Mouse (Mus musculus) midbrain, postnatal 0 days (tissue): ENCODE measurements around the gene Cabin1. TPM values are rescaled to one million over a fixed set of nuclear protein-coding genes. Genes with fewer than 3 reads are reported as not detected.
A peak's percentile ranks its signal among the peaks of the same experiment; 100 is the strongest.

Experiments
- ATAC-seq: fragments of 200-750 bp; cut with Nextera tagmentation; 2 replicates; pipeline ENCODE4 v1.8.0; 2017; ENCODE audit warnings: moderate number of reproducible peaks, mild to moderate bottlenecking, moderate TSS enrichment, moderate library complexity; ENCODE audit not compliant: low FRiP score
- DNase-seq: peaks from one replicate; pipeline ENCODE4 v3.0.0-alpha.2; 2015; ENCODE audit warnings: low spot score
- H3K27ac ChIP-seq: fragments of 300-500 bp; sonication (generic); 2 replicates; pipeline ENCODE4 v1.5.1; 2014; ENCODE audit warnings: low read depth, mild to moderate bottlenecking, low read length, mixed read lengths
- H3K27me3 ChIP-seq: fragments of 300-500 bp; sonication (generic); 2 replicates; pipeline ENCODE4 v1.6.1; 2014; ENCODE audit warnings: low read length, control low read depth, mixed read lengths; ENCODE audit not compliant: insufficient read depth
- H3K36me3 ChIP-seq: fragments of 300-500 bp; sonication (generic); 2 replicates; pipeline ENCODE4 v1.6.1; 2014; ENCODE audit warnings: low read length, control low read depth, mixed read lengths; ENCODE audit not compliant: insufficient read depth
- H3K4me1 ChIP-seq: fragments of 300-500 bp; sonication (generic); 2 replicates; pipeline ENCODE4 v1.6.1; 2014; ENCODE audit warnings: mild to moderate bottlenecking, control low read depth, antibody characterized with exemption, low read length, mixed read lengths; ENCODE audit not compliant: insufficient read depth
- H3K4me2 ChIP-seq: fragments of 300-500 bp; sonication (generic); 2 replicates; pipeline ENCODE4 v1.6.1; 2014; ENCODE audit warnings: low read depth, mild to moderate bottlenecking, low read length, mixed read lengths; ENCODE audit not compliant: poor library complexity, severe bottlenecking
- H3K4me3 ChIP-seq: fragments of 300-500 bp; sonication (generic); 2 replicates; pipeline ENCODE4 v1.5.1; 2014; ENCODE audit warnings: low read depth, mild to moderate bottlenecking, low read length, moderate library complexity
- H3K9ac ChIP-seq: fragments of 300-500 bp; sonication (generic); replicated peaks from 2 replicates; pipeline ENCODE4 v1.6.1; 2014; ENCODE audit warnings: mild to moderate bottlenecking, low read length, moderate library complexity, mixed read lengths; ENCODE audit not compliant: poor library complexity, severe bottlenecking
- H3K9me3 ChIP-seq: fragments of 300-500 bp; sonication (generic); 2 replicates; pipeline ENCODE4 v1.6.1; 2016; ENCODE audit warnings: low read length, control low read depth
- CTCF ChIP-seq: IDR thresholded peaks from 2 replicates; pipeline ENCODE4 v1.5.1; 2016; ENCODE audit warnings: antibody characterized with exemption, mild to moderate bottlenecking
- WGBS: fragments of 180-500 bp; shearing (Covaris S2); extraction: QIAGEN DNeasy Blood & Tissue Kit; methylation state at CpG from one replicate; pipeline ENCODE4 v1.1.7; 2014; 5-methylcytosine and 5-hydroxymethylcytosine counted together
- polyA plus RNA-seq: library from polyadenylated mRNA; unstranded; fragments of >200 nt; fragmentation: Nextera tagmentation; extraction: Ambion mirVana; gene quantifications from 2 replicates; pipeline ENCODE4 v1.2.1, GENCODE M21; 2015
- total RNA-seq: library from RNA; depleted of rRNA; stranded (reverse); fragments of >200 nt; gene quantifications from 2 replicates; pipeline ENCODE4 v1.2.3, GENCODE M21; 2014

The Cabin1 gene
- total and polyA plus RNA-seq, 2 experiments from 2014 or later: 31.6 to 93.3 TPM

DNA sequence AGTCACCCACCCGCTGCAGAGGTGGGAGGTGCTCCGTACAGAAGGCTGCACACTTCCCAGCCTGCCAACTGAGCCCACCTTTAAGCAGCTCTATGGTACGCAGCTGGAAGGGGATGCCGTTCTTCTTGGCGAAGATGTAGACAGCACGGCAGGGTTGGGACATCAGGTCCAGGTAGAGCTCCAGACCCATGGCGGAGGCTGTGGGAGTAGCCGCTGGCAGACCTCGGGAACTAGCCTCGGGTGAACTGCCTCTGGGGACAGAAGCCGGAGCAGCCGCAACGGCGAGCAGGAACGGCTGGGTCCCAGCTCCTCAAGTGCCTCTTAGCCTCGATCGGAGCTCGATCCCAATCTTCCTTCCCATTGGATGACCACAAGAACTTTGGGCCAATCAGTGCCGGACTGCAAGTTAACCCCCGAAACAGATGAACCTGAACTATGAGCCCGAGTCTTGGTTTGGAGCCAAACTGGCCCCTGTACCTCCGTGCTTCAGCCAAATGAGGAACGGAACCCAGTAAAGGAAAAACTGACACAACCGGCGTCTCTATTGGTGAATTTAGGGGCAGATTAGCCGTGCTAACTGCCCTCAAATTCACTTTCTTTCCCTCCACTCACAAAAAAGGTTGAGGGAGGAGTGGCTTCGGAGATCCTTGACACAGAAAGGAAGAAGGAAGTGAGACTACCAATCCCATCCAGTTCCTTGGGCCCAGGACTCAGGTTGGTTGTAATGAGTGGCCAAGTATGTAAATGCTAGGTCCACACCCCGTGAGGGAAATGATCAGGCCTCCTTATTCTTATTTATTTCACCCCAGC is 16.8 kb upstream of the Cabin1 start, which contains the start of the genes Gm20441 and Gstt3:
Gm20441 (minus strand) TSS at position 186 of the 810 bp plus-strand sequence.
Gstt3 (minus strand) TSS at position 646 of the 810 bp plus-strand sequence.
- TF ChIP-seq CTCF: no peak
- Histone ChIP-seq H3K27ac (no peak within 1 kb of the TSS), H3K9me3 (no peaks in the 10 kb centered on the region), H3K4me2 (peak within 1 kb of the TSS; percentile 70), H3K36me3 (no peaks in the 10 kb centered on the region), H3K27me3 (peaks cover 35% of the 10 kb centered on the region), H3K4me1 (no peaks in the 10 kb centered on the region), H3K4me3 (peak within 1 kb of the TSS; percentile 39), H3K9ac (0 out of 2 replicates have a peak within 1 kb of the TSS, but pooled peaks have one; percentile 19)
- ATAC-seq: no peak
- 3% methylated on average over 28 of the region's 28 CpGs for WGBS
- DNase-seq: peak; percentile 25

DNA sequence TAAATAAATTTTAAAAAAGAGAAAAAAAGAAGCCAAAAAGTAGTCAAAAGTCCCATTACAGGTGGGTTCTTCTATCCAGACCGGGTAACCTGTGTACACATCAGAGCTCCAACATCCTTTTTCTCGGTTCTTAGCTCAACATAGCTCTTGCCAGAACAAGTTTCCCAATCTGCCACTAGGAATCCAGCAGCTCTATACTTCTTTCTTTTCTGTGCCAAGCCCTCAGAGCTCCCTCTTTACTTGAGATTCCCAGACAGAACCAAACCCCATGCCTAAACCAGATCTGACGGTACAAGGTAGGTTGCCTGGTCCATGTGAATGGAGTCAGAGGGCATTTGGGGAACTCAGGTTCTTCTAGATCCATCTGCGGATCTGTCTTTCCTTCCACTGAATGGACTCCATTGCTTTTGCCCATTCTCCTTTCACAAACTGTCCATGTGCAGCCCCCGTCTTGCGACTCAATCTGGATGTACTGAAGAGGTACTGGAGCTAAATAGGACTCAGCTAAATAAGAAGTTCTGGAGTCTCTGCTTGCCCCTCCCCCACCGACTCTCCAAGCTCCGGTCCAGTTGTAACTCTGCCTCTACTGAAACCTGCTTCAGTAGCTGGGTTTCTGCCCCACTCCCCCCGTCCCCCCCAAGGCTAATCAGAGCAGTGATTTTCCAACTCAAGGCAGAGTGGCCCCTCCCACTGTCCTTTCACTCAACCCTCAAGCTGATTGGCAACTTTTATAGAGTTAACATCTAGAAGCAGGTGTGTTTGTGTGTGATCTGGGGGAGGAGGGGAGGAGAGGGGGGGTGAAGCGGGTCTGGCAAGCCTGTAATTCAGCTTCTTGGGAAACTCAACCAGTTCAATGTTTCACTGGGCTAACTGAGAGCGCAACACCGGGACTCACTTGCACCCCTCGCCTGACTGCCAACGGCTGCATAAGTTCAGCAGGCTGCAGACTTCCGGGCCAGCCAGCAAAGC is 15.3 kb upstream of the Cabin1 start:
- H3K27ac ChIP-seq: no peak overlapping the region
- H3K4me2 ChIP-seq: no peak overlapping the region
- ATAC-seq (no peak), DNase-seq (no peak)
- no peak overlapping the region for H3K9ac ChIP-seq
- no peaks in the 10 kb centered on the region for H3K4me1 ChIP-seq
- H3K27me3 ChIP-seq: peaks cover 36% of the 10 kb centered on the region
- H3K9me3 ChIP-seq: no peaks in the 10 kb centered on the region
- no peaks in the 10 kb centered on the region for H3K36me3 ChIP-seq
- no peak overlapping the region for H3K4me3 ChIP-seq
- TF ChIP-seq CTCF: no peak
- 41% methylated on average over 15 of the region's 15 CpGs for WGBS

DNA sequence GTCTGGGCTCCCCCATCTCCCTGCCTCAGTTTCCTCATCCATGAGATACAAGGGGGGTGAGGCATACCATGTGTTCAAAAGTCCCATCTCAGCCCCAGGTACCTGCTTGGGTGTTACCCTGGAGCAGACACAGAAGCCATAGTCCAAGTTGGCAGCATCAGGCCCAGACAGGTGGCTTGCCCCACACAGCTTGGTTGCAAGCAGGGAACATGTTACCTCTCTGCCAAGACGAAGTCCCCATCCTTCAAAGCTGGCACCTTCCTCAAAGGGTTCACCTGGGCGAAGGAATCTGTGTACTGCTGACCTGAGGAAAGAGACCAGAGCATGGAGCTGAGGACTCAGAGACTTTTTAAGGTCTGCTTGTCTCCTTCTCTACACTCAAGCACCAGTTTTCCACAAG is 13.7 kb upstream of the Cabin1 start:
- Histone ChIP-seq H3K4me3 (no peak overlapping the region), H3K27ac (no peak overlapping the region), H3K27me3 (peaks cover 36% of the 10 kb centered on the region), H3K4me1 (no peaks in the 10 kb centered on the region), H3K36me3 (no peaks in the 10 kb centered on the region), H3K4me2 (no peak overlapping the region), H3K9me3 (no peaks in the 10 kb centered on the region), H3K9ac (no peak overlapping the region)
- DNase-seq (no peak), ATAC-seq (no peak)
- TF ChIP-seq CTCF: no peak
- 84% methylated on average over 2 of the region's 2 CpGs for WGBS

DNA sequence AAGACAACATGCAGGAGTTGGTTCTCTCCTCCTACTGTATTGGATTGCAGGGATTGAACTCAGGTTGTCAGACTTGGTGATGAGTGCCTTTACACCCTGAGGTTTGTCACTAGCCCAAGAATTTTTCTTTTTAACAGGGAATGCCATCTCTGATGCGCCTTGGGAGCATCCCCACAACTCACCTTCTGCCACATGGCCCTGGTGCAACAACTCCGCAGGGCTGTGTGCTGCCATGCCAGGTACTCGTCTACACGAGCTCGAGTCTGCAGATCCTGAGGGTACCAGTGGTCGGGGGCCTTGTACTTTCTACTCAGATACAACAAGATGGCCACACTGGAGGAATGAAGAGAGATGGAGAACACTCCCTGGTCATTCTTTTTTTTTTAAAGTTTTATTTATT is 12.4 kb upstream of the Cabin1 start:
- Histone ChIP-seq H3K27me3 (peaks cover 31% of the 10 kb centered on the region), H3K4me3 (no peak overlapping the region), H3K9me3 (no peaks in the 10 kb centered on the region), H3K4me2 (no peak overlapping the region), H3K36me3 (no peaks in the 10 kb centered on the region), H3K27ac (no peak overlapping the region), H3K4me1 (no peaks in the 10 kb centered on the region), H3K9ac (no peak overlapping the region)
- ATAC-seq: no peak
- WGBS: 86% methylated on average over 6 of the region's 6 CpGs
- DNase-seq: no peak
- no peak for TF ChIP-seq CTCF

DNA sequence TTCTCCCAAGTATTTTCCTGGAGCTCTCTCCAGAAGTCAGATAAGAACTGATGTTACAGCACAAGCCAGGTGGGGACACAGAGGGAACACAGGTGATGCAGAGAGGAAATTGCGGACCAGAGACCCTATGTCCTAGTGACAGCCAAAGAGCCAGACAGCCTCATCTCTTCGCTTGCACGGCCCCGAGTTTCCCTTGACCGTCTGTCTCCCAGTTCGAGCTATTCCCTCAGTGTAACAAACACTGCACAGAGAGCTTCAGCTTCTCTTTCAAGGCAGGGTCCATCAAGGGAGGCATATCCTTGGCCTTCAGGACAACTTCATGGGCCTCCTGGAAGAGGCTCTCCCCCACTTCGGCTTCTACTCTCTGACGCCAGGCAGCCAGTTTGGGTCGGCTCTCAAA is 10.4 kb upstream of the Cabin1 start:
- Histone ChIP-seq H3K9me3 (no peaks in the 10 kb centered on the region), H3K4me3 (no peak overlapping the region), H3K27ac (no peak overlapping the region), H3K4me1 (no peaks in the 10 kb centered on the region), H3K36me3 (no peaks in the 10 kb centered on the region), H3K9ac (no peak overlapping the region), H3K4me2 (no peak overlapping the region), H3K27me3 (peaks cover 13% of the 10 kb centered on the region; the same call in 1 of the 2 replicates)
- ATAC-seq: no peak
- DNase-seq: no peak
- 92% methylated on average over 9 of the region's 9 CpGs for WGBS
- no peak for TF ChIP-seq CTCF
